Mouse (Mus musculus) limb, embryonic 11.5 days (tissue): ENCODE measurements at regions not wholly inside any gene's neighbourhood (a gene's known extent, or its start where the extent isn't known, plus 50 kb on each side); places are given as distances from the start of the nearest gene placed in this dataset.
"Not testable (repeated sequence)": the region's sequence is repeated elsewhere in the genome, so short reads cannot be mapped to it uniquely, and the experiment has no call there.

Source experiments
- ATAC-seq: fragments of 200-750 bp; cut with Nextera tagmentation; 2 replicates; pipeline ENCODE4 v1.8.0; 2017; ENCODE audit warnings: low read depth; ENCODE audit not compliant: insufficient number of reproducible peaks, low FRiP score, low TSS enrichment
- DNase-seq: peaks from one replicate; pipeline ENCODE4 v3.0.0-alpha.2; 2015; ENCODE audit warnings: low spot score
- H3K27ac ChIP-seq: fragments of 300-500 bp; sonication (generic); replicated peaks from 2 replicates; pipeline ENCODE4 v1.5.1; 2014; ENCODE audit warnings: low read depth, mild to moderate bottlenecking, low read length
- H3K27me3 ChIP-seq: fragments of 300-500 bp; sonication (generic); 2 replicates; pipeline ENCODE4 v1.6.1; 2014; ENCODE audit warnings: mild to moderate bottlenecking, low read length, mixed read lengths; ENCODE audit not compliant: control insufficient read depth, insufficient read depth
- H3K36me3 ChIP-seq: fragments of 300-500 bp; sonication (generic); 2 replicates; pipeline ENCODE4 v1.6.1; 2014; ENCODE audit warnings: mild to moderate bottlenecking, low read length, moderate library complexity, mixed read lengths; ENCODE audit not compliant: control insufficient read depth, insufficient read depth
- H3K4me1 ChIP-seq: fragments of 300-500 bp; sonication (generic); 2 replicates; pipeline ENCODE4 v1.6.1; 2014; ENCODE audit warnings: low read length, mixed read lengths; ENCODE audit not compliant: control insufficient read depth, insufficient read depth
- H3K4me2 ChIP-seq: fragments of 300-500 bp; sonication (generic); 2 replicates; pipeline ENCODE4 v1.6.1; 2014; ENCODE audit warnings: low read depth, mild to moderate bottlenecking, moderate library complexity; ENCODE audit not compliant: severe bottlenecking
- H3K4me3 ChIP-seq: fragments of 300-500 bp; sonication (generic); 2 replicates; pipeline ENCODE4 v1.5.1; 2014; ENCODE audit warnings: low read depth, low read length
- H3K9ac ChIP-seq: fragments of 300-500 bp; sonication (generic); 2 replicates; pipeline ENCODE4 v1.6.1; 2014; ENCODE audit warnings: mild to moderate bottlenecking, low read length
- H3K9me3 ChIP-seq: fragments of 300-500 bp; sonication (generic); 2 replicates; pipeline ENCODE4 v1.6.1; 2016; ENCODE audit warnings: low read length; ENCODE audit not compliant: control insufficient read depth
- WGBS: fragments of 180-500 bp; shearing (Covaris S2); extraction: QIAGEN DNeasy Blood & Tissue Kit; methylation state at CpG from one replicate; pipeline ENCODE4 v1.1.7; 2014; 5-methylcytosine and 5-hydroxymethylcytosine counted together

DNA sequence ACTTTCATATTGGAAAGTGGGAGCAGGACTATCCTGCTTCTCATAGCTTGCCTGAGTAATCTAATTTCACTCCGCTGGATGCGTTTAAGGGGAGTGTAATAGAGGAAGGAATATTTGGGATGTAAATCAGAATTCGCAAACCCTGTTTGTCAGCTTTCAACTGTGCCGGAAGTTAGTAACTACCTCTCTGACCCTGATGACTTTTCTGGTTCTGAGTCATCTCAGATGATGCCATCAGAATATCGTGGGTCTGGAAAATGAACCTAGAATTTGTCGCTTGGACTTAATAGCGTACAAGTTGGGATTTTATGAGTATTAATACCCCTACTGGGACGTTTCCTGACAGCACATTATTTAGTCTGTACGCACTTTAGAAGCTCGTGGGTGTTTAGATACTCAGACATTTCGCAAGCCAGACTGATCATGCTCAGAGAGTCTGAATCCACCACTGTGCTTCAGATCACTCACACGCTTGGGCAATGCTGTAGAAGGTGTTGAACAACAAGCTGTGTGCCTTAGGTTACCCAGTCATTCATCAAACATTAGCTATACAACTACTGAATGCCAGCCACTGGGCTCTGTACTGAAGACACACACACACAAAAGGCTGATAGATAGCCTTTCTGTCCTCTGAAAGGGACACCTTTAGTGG is 131.1 kb downstream of the Phlda1 start:
- Histone ChIP-seq H3K4me1 (no peaks in the 10 kb centered on the region), H3K27ac (no peak overlapping the region), H3K4me2 (no peak overlapping the region), H3K9me3 (no peaks in the 10 kb centered on the region), H3K9ac (no peak overlapping the region), H3K4me3 (no peak overlapping the region), H3K27me3 (no peaks in the 10 kb centered on the region), H3K36me3 (no peaks in the 10 kb centered on the region)
- ATAC-seq = no peak
- 87% methylated on average over 12 of the region's 12 CpGs for WGBS
- DNase-seq = no peak

GRCm38 (mm10) chr10:111639866-111640265 is 133.8 kb downstream of the Phlda1 start:
- no peaks in the 10 kb centered on the region for H3K27me3 ChIP-seq
- H3K9ac ChIP-seq = no peak overlapping the region
- H3K4me3 ChIP-seq = no peak overlapping the region
- H3K4me1 ChIP-seq = no peaks in the 10 kb centered on the region
- H3K36me3 ChIP-seq = no peaks in the 10 kb centered on the region
- ATAC-seq (no peak), DNase-seq (no peak)
- no peaks in the 10 kb centered on the region for H3K9me3 ChIP-seq
- WGBS = 97% methylated on average over 7 of the region's 7 CpGs
- H3K27ac ChIP-seq = no peak overlapping the region
- no peak overlapping the region for H3K4me2 ChIP-seq

GRCm38 (mm10) chr10:111642683-111643082 is 136.6 kb downstream of the Phlda1 start:
- Histone ChIP-seq H3K27ac (no peak overlapping the region), H3K9me3 (no peaks in the 10 kb centered on the region), H3K4me2 (no peak overlapping the region), H3K4me1 (no peaks in the 10 kb centered on the region), H3K4me3 (no peak overlapping the region), H3K36me3 (no peaks in the 10 kb centered on the region), H3K9ac (no peak overlapping the region), H3K27me3 (no peaks in the 10 kb centered on the region)
- DNase-seq (no peak), ATAC-seq (no peak)
- 64% methylated on average over 2 of the region's 2 CpGs for WGBS

DNA sequence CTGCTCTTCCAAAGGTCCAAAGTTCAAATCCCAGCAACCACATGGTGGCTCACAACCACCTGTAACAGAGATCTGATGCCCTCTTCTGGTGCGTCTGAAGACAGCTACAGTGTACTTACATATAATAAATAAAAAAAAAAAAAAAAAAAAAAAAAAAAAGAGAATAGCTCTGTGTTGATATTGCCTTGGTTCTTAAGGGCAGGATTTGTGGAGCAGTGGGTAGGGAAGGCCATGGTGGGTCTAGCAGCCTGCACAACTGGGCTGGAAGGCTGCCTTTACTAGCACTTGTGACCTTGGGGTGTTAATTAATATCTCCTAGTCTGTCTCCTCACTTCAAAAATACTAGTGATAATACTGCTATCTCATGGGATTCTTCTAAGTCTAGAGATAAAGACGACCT is 147.7 kb downstream of the Phlda1 start:
- WGBS = 55% methylated on average over 1 of the region's 2 CpGs
- DNase-seq, ATAC-seq, H3K27me3 ChIP-seq, H3K36me3 ChIP-seq, H3K27ac ChIP-seq, H3K9me3 ChIP-seq, H3K9ac ChIP-seq, H3K4me1 ChIP-seq, H3K4me3 ChIP-seq, H3K4me2 ChIP-seq: not testable (repeated sequence)

DNA sequence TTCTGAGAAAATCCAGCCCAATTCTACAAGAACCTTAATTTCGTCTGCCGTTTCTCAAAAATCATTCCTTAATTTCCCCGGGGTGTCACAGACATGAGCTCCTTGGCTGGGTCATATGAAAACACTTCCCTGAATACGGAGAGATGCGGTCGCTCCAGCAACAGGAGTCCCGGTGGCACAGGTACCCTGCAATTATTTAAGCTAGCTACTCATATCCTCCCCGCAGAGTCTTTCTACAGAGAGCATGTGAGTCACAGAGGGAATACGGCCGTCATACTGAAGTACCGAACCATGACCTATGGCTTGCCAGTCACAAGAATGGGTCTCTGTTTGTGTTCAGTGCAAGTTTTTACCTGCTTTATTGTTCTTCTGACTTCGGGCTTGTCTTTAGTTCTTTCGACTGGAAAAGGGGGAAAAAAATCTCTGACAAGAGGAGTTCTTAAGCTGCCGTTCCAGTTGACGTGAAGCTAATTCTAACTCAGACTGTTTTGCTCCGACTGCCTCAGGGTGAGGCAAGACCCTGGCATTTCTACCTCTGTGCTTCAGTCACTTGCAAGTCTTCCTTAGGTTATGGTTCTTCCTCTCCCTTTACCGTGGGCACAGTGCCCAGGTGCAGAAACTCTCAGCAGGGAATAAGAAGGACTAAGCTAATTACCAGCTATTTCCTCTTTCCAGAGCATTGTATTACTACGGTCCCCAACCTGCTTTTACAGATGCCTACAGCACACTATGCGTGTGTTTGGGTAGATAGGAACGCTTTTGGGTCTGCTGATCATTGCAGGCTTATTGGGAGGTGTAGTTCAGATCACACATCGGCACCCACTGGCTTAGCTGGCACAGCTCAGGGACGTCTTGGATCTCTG is 148.5 kb downstream of the Phlda1 start:
- H3K9me3 ChIP-seq = no peaks in the 10 kb centered on the region
- no peaks in the 10 kb centered on the region for H3K36me3 ChIP-seq
- H3K4me3 ChIP-seq = no peak overlapping the region
- no peak overlapping the region for H3K27ac ChIP-seq
- ATAC-seq (no peak), DNase-seq (no peak)
- H3K4me2 ChIP-seq = no peak overlapping the region
- 70% methylated on average over 22 of the region's 22 CpGs for WGBS
- H3K4me1 ChIP-seq = no peaks in the 10 kb centered on the region
- H3K9ac ChIP-seq = no peak overlapping the region
- no peaks in the 10 kb centered on the region for H3K27me3 ChIP-seq

GRCm38 (mm10) chr10:111658828-111659227 is 152.7 kb downstream of the Phlda1 start:
- 63% methylated on average over 9 of the region's 9 CpGs for WGBS
- H3K27me3 ChIP-seq = no peaks in the 10 kb centered on the region
- H3K4me1 ChIP-seq = no peaks in the 10 kb centered on the region
- no peak overlapping the region for H3K4me3 ChIP-seq
- H3K36me3 ChIP-seq = no peaks in the 10 kb centered on the region
- ATAC-seq (no peak), DNase-seq (no peak)
- H3K9ac ChIP-seq = no peak overlapping the region; the same call in 1 of the 2 replicates
- H3K27ac ChIP-seq = no peak overlapping the region
- no peaks in the 10 kb centered on the region for H3K9me3 ChIP-seq
- no peak overlapping the region for H3K4me2 ChIP-seq

- Histone ChIP-seq H3K9ac (no peak overlapping the region), H3K4me1 (no peaks in the 10 kb centered on the region), H3K36me3 (no peaks in the 10 kb centered on the region), H3K9me3 (no peaks in the 10 kb centered on the region), H3K4me3 (no peak overlapping the region), H3K27me3 (no peaks in the 10 kb centered on the region), H3K4me2 (no peak overlapping the region), H3K27ac (no peak overlapping the region)
- ATAC-seq (no peak), DNase-seq (no peak)
- 81% methylated on average over 1 of the region's 1 CpGs for WGBS
Observed at GRCm38 (mm10) chr10:111662665-111663064, 156.6 kb downstream of the Phlda1 start.

DNA sequence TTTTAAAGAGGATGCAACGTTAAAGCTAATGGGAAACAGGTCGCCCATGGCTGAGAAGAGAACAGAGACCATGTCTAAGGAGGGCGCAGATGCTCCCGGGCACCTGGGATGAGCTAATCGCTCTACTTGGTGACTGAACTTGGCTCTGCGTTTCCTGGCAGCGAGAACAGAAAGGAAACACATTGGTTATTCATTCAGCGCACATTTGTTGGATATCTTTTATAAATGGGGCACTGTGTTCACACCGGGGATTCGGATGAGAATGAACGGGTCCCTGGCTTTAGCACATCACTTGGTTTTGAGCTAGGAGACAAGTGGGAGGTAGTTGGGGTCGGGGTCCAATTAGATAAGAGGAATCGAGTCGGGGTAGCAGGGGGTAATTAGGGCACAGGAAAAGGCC is 159.7 kb downstream of the Phlda1 start:
- no peaks in the 10 kb centered on the region for H3K27me3 ChIP-seq
- H3K27ac ChIP-seq = no peak overlapping the region
- H3K4me3 ChIP-seq = no peak overlapping the region
- no peaks in the 10 kb centered on the region for H3K36me3 ChIP-seq
- H3K4me2 ChIP-seq = no peak overlapping the region
- DNase-seq (no peak), ATAC-seq (no peak)
- H3K4me1 ChIP-seq = peaks cover 6% of the 10 kb centered on the region; the same call in 1 of the 2 replicates
- 78% methylated on average over 14 of the region's 14 CpGs for WGBS
- H3K9me3 ChIP-seq = no peaks in the 10 kb centered on the region
- H3K9ac ChIP-seq = no peak overlapping the region
